Mouse (Mus musculus) MEL (cell line): Measurements from ENCODE around the gene Hnf1a. TPM values are rescaled to one million over a fixed set of nuclear protein-coding genes. Genes with fewer than 3 reads are reported as not detected.
"Not testable (repeated sequence)": the region's sequence is repeated elsewhere in the genome, so short reads cannot be mapped to it uniquely, and the experiment has no call there.

Experiments used
- DNase-seq: peaks from one replicate; pipeline ENCODE4 v3.0.0; 2011; ENCODE audit warnings: low read depth, low spot score
- H3K27ac ChIP-seq: 2 replicates; pipeline ENCODE4 v1.5.1; 2012; ENCODE audit warnings: low read depth, mild to moderate bottlenecking, control low read depth, low read length, moderate library complexity; ENCODE audit not compliant: control insufficient read depth
- H3K27me3 ChIP-seq, 2 experiments: fragments of 150-350 bp in 1 of 2; sonication (generic) in 1 of 2; 2 replicates each; pipeline ENCODE4 v1.6.1; 2012; ENCODE audit warnings: low read length in 2 of 2, mild to moderate bottlenecking in 2 of 2, improper control_type of control experiment in 1 of 2, moderate library complexity in 1 of 2; ENCODE audit not compliant: insufficient read depth in 2 of 2, control insufficient read depth in 1 of 2
- H3K36me3 ChIP-seq, 2 experiments: 2 replicates each; pipeline ENCODE4 v1.6.1; 2012 to 2014; ENCODE audit warnings: low read length in 2 of 2, improper control_type of control experiment in 1 of 2, inconsistent platforms in 1 of 2, mild to moderate bottlenecking in 1 of 2; ENCODE audit not compliant: insufficient read depth in 2 of 2, control insufficient read depth in 1 of 2
- H3K4me1 ChIP-seq, 2 experiments: fragments of 150-350 bp in 1 of 2; sonication (generic) in 1 of 2; 2 replicates each; pipeline ENCODE4 v1.6.1; 2012; ENCODE audit warnings: low read length in 2 of 2, improper control_type of control experiment in 1 of 2, mild to moderate bottlenecking in 1 of 2; ENCODE audit not compliant: insufficient read depth in 2 of 2, control insufficient read depth in 1 of 2
- H3K4me3 ChIP-seq, 2 experiments: fragments of 150-350 bp in 1 of 2; sonication (generic) in 1 of 2; 2 replicates each; pipeline ENCODE4 v1.5.1; 2012; ENCODE audit warnings: low read depth in 2 of 2, low read length in 2 of 2, mild to moderate bottlenecking in 2 of 2, moderate library complexity in 2 of 2, control low read depth in 1 of 2, improper control_type of control experiment in 1 of 2; ENCODE audit not compliant: control insufficient read depth in 1 of 2, insufficient read depth in 1 of 2
- H3K79me2 ChIP-seq: 2 replicates; pipeline ENCODE4 v1.6.1; 2012; ENCODE audit warnings: mild to moderate bottlenecking, low read length, moderate library complexity; ENCODE audit not compliant: control insufficient read depth, poor library complexity, insufficient read depth
- H3K9ac ChIP-seq: 2 replicates; pipeline ENCODE4 v1.6.1; 2012; ENCODE audit warnings: low read depth, mild to moderate bottlenecking, control low read depth, low read length, moderate library complexity; ENCODE audit not compliant: control insufficient read depth, poor library complexity, severe bottlenecking
- H3K9me3 ChIP-seq: fragments of 150-350 bp; sonication (generic); replicated peaks from 2 replicates; pipeline ENCODE4 v1.6.1; 2012; ENCODE audit warnings: mild to moderate bottlenecking, low read length, improper control_type of control experiment, moderate library complexity; ENCODE audit not compliant: insufficient read depth
- BHLHE40 ChIP-seq: IDR thresholded peaks from 2 replicates; pipeline ENCODE4 v1.6.1; 2012; ENCODE audit warnings: low read depth, mild to moderate bottlenecking, inconsistent platforms, low read length, improper control_type of control experiment, borderline replicate concordance
- CTCF ChIP-seq, 3 experiments: IDR thresholded peaks in 2 of 3; conservative IDR thresholded peaks in 1 of 3; 2 replicates each; pipeline ENCODE4 v1.5.1; 2011 to 2012; ENCODE audit warnings: low read length in 3 of 3, low read depth in 2 of 3, mild to moderate bottlenecking in 2 of 3, improper control_type of control experiment in 1 of 3, inconsistent platforms in 1 of 3, mixed read lengths in 1 of 3, moderate library complexity in 1 of 3; ENCODE audit not compliant: control insufficient read depth in 1 of 3, insufficient read depth in 1 of 3, poor library complexity in 1 of 3, severe bottlenecking in 1 of 3
- EP300 ChIP-seq, 2 experiments: IDR thresholded peaks; 2 replicates each; pipeline ENCODE4 v1.6.1; 2011; ENCODE audit warnings: improper control_type of control experiment in 2 of 2, low read length in 2 of 2, low read depth in 1 of 2, mild to moderate bottlenecking in 1 of 2
- GABPA ChIP-seq: IDR thresholded peaks from 2 replicates; pipeline ENCODE4 v1.6.1; 2012; ENCODE audit warnings: low read depth, mild to moderate bottlenecking, inconsistent platforms, low read length, improper control_type of control experiment, moderate library complexity
- HCFC1 ChIP-seq: IDR thresholded peaks from 2 replicates; pipeline ENCODE4 v1.6.1; 2012; ENCODE audit warnings: low read depth, mild to moderate bottlenecking, inconsistent platforms, low read length, improper control_type of control experiment, moderate library complexity
- KAT2A ChIP-seq: conservative IDR thresholded peaks from 2 replicates; pipeline ENCODE4 v1.6.1; 2012; ENCODE audit warnings: low read depth, low read length, improper control_type of control experiment, inconsistent platforms
- MAFK ChIP-seq: IDR thresholded peaks from 2 replicates; pipeline ENCODE4 v1.6.1; 2011; ENCODE audit warnings: low read depth, mild to moderate bottlenecking, low read length, improper control_type of control experiment, borderline replicate concordance
- MAX ChIP-seq: IDR thresholded peaks from 2 replicates; pipeline ENCODE4 v1.6.1; 2011; ENCODE audit warnings: low read length, improper control_type of control experiment
- MAZ ChIP-seq: IDR thresholded peaks from 2 replicates; pipeline ENCODE4 v1.6.1; 2012; ENCODE audit warnings: low read depth, mild to moderate bottlenecking, inconsistent platforms, low read length, improper control_type of control experiment
- MXI1 ChIP-seq: IDR thresholded peaks from 2 replicates; pipeline ENCODE4 v1.6.1; 2011; ENCODE audit warnings: mild to moderate bottlenecking, low read depth, low read length, improper control_type of control experiment
- MYC ChIP-seq: IDR thresholded peaks from 2 replicates; pipeline ENCODE4 v1.6.1; 2011; ENCODE audit warnings: low read depth, mild to moderate bottlenecking, low read length, improper control_type of control experiment, moderate library complexity
- NELFE ChIP-seq: IDR thresholded peaks from 2 replicates; pipeline ENCODE4 v1.6.1; 2011; ENCODE audit warnings: low read depth, low read length, improper control_type of control experiment
- NRF1 ChIP-seq: IDR thresholded peaks from 2 replicates; pipeline ENCODE4 v1.6.1; 2014; ENCODE audit warnings: low read depth, mild to moderate bottlenecking, inconsistent platforms, low read length, improper control_type of control experiment, moderate library complexity; ENCODE audit not compliant: poor library complexity, insufficient read depth, severe bottlenecking
- POLR2AphosphoS5 ChIP-seq: IDR thresholded peaks from 2 replicates; pipeline ENCODE4 v1.6.1; 2012; ENCODE audit warnings: low read depth, borderline replicate concordance, mild to moderate bottlenecking, inconsistent platforms, low read length, moderate library complexity, mixed read lengths
- RAD21 ChIP-seq: IDR thresholded peaks from 2 replicates; pipeline ENCODE4 v1.6.1; 2011; ENCODE audit warnings: mild to moderate bottlenecking, low read depth, low read length, improper control_type of control experiment
- SIN3A ChIP-seq: IDR thresholded peaks from 2 replicates; pipeline ENCODE4 v1.6.1; 2012; ENCODE audit warnings: low read length, improper control_type of control experiment, inconsistent platforms
- SMC3 ChIP-seq: IDR thresholded peaks from 2 replicates; pipeline ENCODE4 v1.6.1; 2011; ENCODE audit warnings: low read depth, low read length, improper control_type of control experiment
- TAL1 ChIP-seq: IDR thresholded peaks from 2 replicates; pipeline ENCODE4 v1.6.1; 2012; ENCODE audit warnings: mild to moderate bottlenecking, inconsistent platforms, low read length, moderate library complexity, mixed read lengths
- TBP ChIP-seq: IDR thresholded peaks from 2 replicates; pipeline ENCODE4 v1.8.0; 2011; ENCODE audit warnings: low read depth, low read length, improper control_type of control experiment
- TCF12 ChIP-seq: IDR thresholded peaks from 2 replicates; pipeline ENCODE4 v1.6.1; 2014; ENCODE audit warnings: low read depth, mild to moderate bottlenecking, inconsistent platforms, low read length, improper control_type of control experiment, moderate library complexity
- ZC3H11A ChIP-seq: IDR thresholded peaks from 2 replicates; pipeline ENCODE4 v1.6.1; 2012; ENCODE audit warnings: low read depth, mild to moderate bottlenecking, inconsistent platforms, low read length, improper control_type of control experiment
- ZKSCAN1 ChIP-seq: IDR thresholded peaks from 2 replicates; pipeline ENCODE4 v1.6.1; 2012; ENCODE audit warnings: low read depth, mild to moderate bottlenecking, inconsistent platforms, low read length, improper control_type of control experiment, moderate library complexity
- ZMIZ1 ChIP-seq: IDR thresholded peaks from 2 replicates; pipeline ENCODE4 v1.6.1; 2012; ENCODE audit warnings: low read depth, mild to moderate bottlenecking, inconsistent platforms, low read length, improper control_type of control experiment, moderate library complexity
- ZNF384 ChIP-seq: IDR thresholded peaks from 2 replicates; pipeline ENCODE4 v1.6.1; 2012; ENCODE audit warnings: low read depth, mild to moderate bottlenecking, inconsistent platforms, low read length, improper control_type of control experiment
- polyA plus RNA-seq, 2 experiments: library from polyadenylated mRNA; stranded (reverse) in 1 of 2; unstranded in 1 of 2; fragments of >175 nt in 1 of 2; fragments of >200 nt in 1 of 2; gene quantifications; 2 replicates each; pipeline versions ENCODE4 v1.2.1 to v1.2.4; 2012; ENCODE audit warnings: low replicate concordance in 2 of 2, low read depth in 1 of 2; ENCODE audit not compliant: insufficient read length in 2 of 2, insufficient read depth in 1 of 2, missing spikeins in 1 of 2
- total RNA-seq: library from RNA; depleted of rRNA; stranded (reverse); fragments of 300-350 nt; gene quantifications from 2 replicates; pipeline ENCODE4 v1.2.3, GENCODE M21; 2012

Hnf1a gene
- total and polyA plus RNA-seq, 3 experiments = 0.08 to 0.28 TPM; not detected in 1

DNA sequence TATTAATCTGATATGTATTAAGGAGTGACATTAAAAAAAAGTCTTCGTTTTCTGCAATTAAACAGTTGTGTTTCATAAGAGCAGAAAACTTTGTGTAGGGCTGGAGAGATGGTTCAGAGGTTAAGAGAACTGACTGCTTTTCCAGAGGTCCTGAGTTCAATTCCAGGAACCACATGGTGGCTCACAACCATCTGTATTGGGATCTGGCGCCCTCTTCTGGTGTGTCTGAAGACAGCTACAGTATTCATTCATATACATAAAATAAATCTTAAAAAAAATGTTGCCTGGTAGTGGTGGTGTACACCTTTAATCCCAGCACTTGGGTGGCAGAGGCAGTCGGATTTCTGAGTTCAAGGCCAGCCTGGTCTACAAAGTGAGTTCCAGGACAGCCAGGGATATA is 29.8 kb downstream of the Hnf1a start:
- H3K36me3 ChIP-seq, H3K27ac ChIP-seq, H3K4me1 ChIP-seq, H3K79me2 ChIP-seq, H3K27me3 ChIP-seq, H3K9me3 ChIP-seq: not testable (repeated sequence)
- peak; percentile 46 for DNase-seq
- Histone ChIP-seq H3K9ac (peak overlapping the region; percentile 72), H3K4me3 (peak overlapping the region; percentile 80 to 99; a peak in 3 of 4 replicates)
- TF ChIP-seq CTCF (IDR thresholded peaks at IDR 0.05 in 2 of 3, conservative IDR thresholded peaks at IDR 0.05 in 1 of 3; ENCODE audit: control insufficient read depth in 1 of 3, insufficient read depth in 1 of 3, low read depth in 2 of 3, low read length in 3 of 3, poor library complexity in 1 of 3, severe bottlenecking in 1 of 3) = peak; percentile 38 to 54 (median 39)
- TF ChIP-seq ZNF384 = peak; percentile 76
- TF ChIP-seq ZC3H11A = peak; percentile 41; the same call in 1 of the 2 replicates
- TF ChIP-seq RAD21 = peak; percentile 40
- peak; percentile 43 for TF ChIP-seq SIN3A
- TF ChIP-seq HCFC1 = peak; percentile 34; the same call in 1 of the 2 replicates
- peak; percentile 38 for TF ChIP-seq SMC3
- TF ChIP-seq MYC = peak; percentile 73; the same call in 1 of the 2 replicates

DNA sequence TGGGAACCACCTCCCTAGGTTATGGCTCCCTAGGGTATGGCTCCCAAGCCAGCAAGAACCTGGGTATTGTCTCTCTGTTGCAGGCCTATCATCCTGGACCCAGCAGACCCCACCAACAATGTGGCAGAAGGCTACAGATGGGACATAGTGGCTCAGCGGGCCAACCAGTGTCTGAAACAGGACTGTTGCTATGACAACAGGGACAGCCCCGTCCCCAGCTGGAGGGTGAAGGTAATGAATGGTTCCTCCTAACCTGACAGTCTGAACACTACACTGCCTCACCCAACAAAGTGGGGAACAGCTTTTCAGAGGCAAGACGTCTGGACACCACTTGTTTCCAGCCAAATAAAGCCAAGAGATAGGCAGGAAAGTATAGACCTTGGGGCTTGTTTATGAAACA is 35.1 kb downstream of the Hnf1a start:
- Histone ChIP-seq H3K9ac (no peak overlapping the region), H3K27me3 (no peaks in the 10 kb centered on the region), H3K9me3 (no peaks in the 10 kb centered on the region), H3K4me3 (no peak overlapping the region), H3K79me2 (no peaks in the 10 kb centered on the region), H3K4me1 (no peaks in the 10 kb centered on the region), H3K27ac (no peak overlapping the region), H3K36me3 (no peaks in the 10 kb centered on the region)
- TF ChIP-seq TCF12 (no peak), POLR2AphosphoS5 (no peak), ZC3H11A (no peak), BHLHE40 (no peak), NELFE (no peak), NRF1 (no peak), GABPA (no peak), MAZ (no peak), TAL1 (no peak), ZMIZ1 (no peak), HCFC1 (no peak), TBP (no peak), KAT2A (no peak), MAX (no peak), ZKSCAN1 (no peak), EP300 (IDR thresholded peaks at IDR 0.05; ENCODE audit: low read depth in 1 of 2, low read length in 2 of 2) (no peak), ZNF384 (no peak), MAFK (no peak), CTCF (IDR thresholded peaks at IDR 0.05 in 2 of 3, conservative IDR thresholded peaks at IDR 0.05 in 1 of 3; ENCODE audit: control insufficient read depth in 1 of 3, insufficient read depth in 1 of 3, low read depth in 2 of 3, low read length in 3 of 3, poor library complexity in 1 of 3, severe bottlenecking in 1 of 3) (no peak), MXI1 (no peak)
- DNase-seq = no peak
